Mouse (Mus musculus) central nervous system, embryonic 18 days (tissue): ENCODE measurements around the gene Ankrd31. TPM values are rescaled to one million over a fixed set of nuclear protein-coding genes. Genes with fewer than 3 reads are reported as not detected.

Experiments used
- polyA plus RNA-seq: library from polyadenylated mRNA; depleted of rRNA; stranded (reverse); fragments of >200 nt; gene quantifications from 2 replicates; pipeline ENCODE4 v1.2.3, GENCODE M21; 2012; rRNA removed

The Ankrd31 gene
- 0.04 and 0.05 TPM in 2 replicates for polyA plus RNA-seq

GRCm38 (mm10) chr13:96748109-96748845 is at the start of gene Ankrd31:
Gene Ankrd31 (plus strand): TSS chr13:96748272.

GRCm38 (mm10) chr13:96923999-96924961 is 176.2 kb downstream of the Ankrd31 start, which contains the start of gene Gcnt4:
Gene Gcnt4 (plus strand): TSS chr13:96924689.

Other genes starting within 250 kb of the Ankrd31 start
- gene Polk, start 205.7 kb upstream of the Ankrd31 start, polyA plus RNA-seq, result 4.6 and 5.3 TPM in 2 replicates
- gene Col4a3bp, start 205.7 kb upstream of the Ankrd31 start, polyA plus RNA-seq, result 23.1 and 24.5 TPM in 2 replicates
- 148 and 153 TPM in 2 replicates for gene Hmgcr, start 77.3 kb upstream of the Ankrd31 start, polyA plus RNA-seq
- gene Gcnt4, start 176.4 kb downstream of the Ankrd31 start, polyA plus RNA-seq, result 0.32 and 0.36 TPM in 2 replicates